Mouse (Mus musculus) neural tube, embryonic 14.5 days (tissue): ENCODE measurements around the gene Tmed10. TPM values are rescaled to one million over a fixed set of nuclear protein-coding genes. Genes with fewer than 3 reads are reported as not detected.

Experiments
- ATAC-seq: fragments of 200-750 bp; cut with Nextera tagmentation; 2 replicates; pipeline ENCODE4 v1.8.0; 2017; ENCODE audit warnings: low read depth, mild to moderate bottlenecking, moderate TSS enrichment, moderate library complexity
- H3K27ac ChIP-seq: fragments of 300-500 bp; sonication (generic); 2 replicates; pipeline ENCODE4 v1.5.1; 2014; ENCODE audit warnings: low read depth, mild to moderate bottlenecking, control low read depth, low read length, moderate library complexity, mixed read lengths
- H3K27me3 ChIP-seq: fragments of 300-500 bp; sonication (generic); 2 replicates; pipeline ENCODE4 v1.6.1; 2014; ENCODE audit warnings: low read length; ENCODE audit not compliant: control insufficient read depth, insufficient read depth
- H3K36me3 ChIP-seq: fragments of 300-500 bp; sonication (generic); 2 replicates; pipeline ENCODE4 v1.6.1; 2014; ENCODE audit warnings: low read length, mixed read lengths; ENCODE audit not compliant: control insufficient read depth, insufficient read depth
- H3K4me1 ChIP-seq: fragments of 300-500 bp; sonication (generic); 2 replicates; pipeline ENCODE4 v1.6.1; 2014; ENCODE audit warnings: low read length; ENCODE audit not compliant: control insufficient read depth, insufficient read depth
- H3K4me2 ChIP-seq: fragments of 300-500 bp; sonication (generic); 2 replicates; pipeline ENCODE4 v1.6.1; 2014; ENCODE audit warnings: mild to moderate bottlenecking, low read depth, low read length, control low read depth
- H3K4me3 ChIP-seq: fragments of 300-500 bp; sonication (generic); 2 replicates; pipeline ENCODE4 v1.5.1; 2014; ENCODE audit warnings: low read depth, low read length, control low read depth, mixed read lengths
- H3K9ac ChIP-seq: fragments of 300-500 bp; sonication (generic); replicated peaks from 2 replicates; pipeline ENCODE4 v1.6.1; 2014; ENCODE audit warnings: low read depth, mild to moderate bottlenecking, control low read depth, low read length, mixed read lengths
- H3K9me3 ChIP-seq: fragments of 300-500 bp; sonication (generic); 2 replicates; pipeline ENCODE4 v1.6.1; 2016; ENCODE audit warnings: low read length; ENCODE audit not compliant: control insufficient read depth
- WGBS: fragments of 180-500 bp; shearing (Covaris S2); extraction: QIAGEN DNeasy Blood & Tissue Kit; methylation state at CpG from one replicate; pipeline ENCODE4 v1.1.7; 2014; 5-methylcytosine and 5-hydroxymethylcytosine counted together
- polyA plus RNA-seq: library from polyadenylated mRNA; unstranded; fragments of >200 nt; fragmentation: Nextera tagmentation; extraction: Ambion mirVana; gene quantifications from 2 replicates; pipeline ENCODE4 v1.2.1, GENCODE M21; 2014

The Tmed10 gene
- polyA plus RNA-seq, 1 experiment from 2014 or later = 209 TPM

GRCm38 (mm10) chr12:85381570-85381969 is 6.9 kb upstream of the Tmed10 start:
- no peak overlapping the region for H3K27ac ChIP-seq
- no peaks in the 10 kb centered on the region for H3K4me1 ChIP-seq
- no peaks in the 10 kb centered on the region for H3K9me3 ChIP-seq
- 87% methylated on average over 6 of the region's 6 CpGs for WGBS
- H3K4me3 ChIP-seq = no peak overlapping the region
- ATAC-seq = no peak
- H3K9ac ChIP-seq = no peak overlapping the region
- no peak overlapping the region for H3K4me2 ChIP-seq
- no peaks in the 10 kb centered on the region for H3K36me3 ChIP-seq
- no peaks in the 10 kb centered on the region for H3K27me3 ChIP-seq

- no peak overlapping the region for H3K4me2 ChIP-seq
- ATAC-seq = no peak
- H3K27ac ChIP-seq = no peak overlapping the region
- no peaks in the 10 kb centered on the region for H3K9me3 ChIP-seq
- no peaks in the 10 kb centered on the region for H3K36me3 ChIP-seq
- no peak overlapping the region for H3K4me3 ChIP-seq
- H3K4me1 ChIP-seq = no peaks in the 10 kb centered on the region
- H3K9ac ChIP-seq = no peak overlapping the region
- H3K27me3 ChIP-seq = no peaks in the 10 kb centered on the region
- WGBS = 76% methylated on average over 7 of the region's 7 CpGs
Observed at GRCm38 (mm10) chr12:85380942-85381341, 6.3 kb upstream of the Tmed10 start.

- no peaks in the 10 kb centered on the region for H3K36me3 ChIP-seq
Observed at GRCm38 (mm10) chr12:85380308-85380707, 5.7 kb upstream of the Tmed10 start.

GRCm38 (mm10) chr12:85378271-85378670 is 3.6 kb upstream of the Tmed10 start:
- 87% methylated on average over 2 of the region's 2 CpGs for WGBS
- Histone ChIP-seq H3K9me3 (no peaks in the 10 kb centered on the region), H3K27me3 (no peaks in the 10 kb centered on the region), H3K27ac (no peak overlapping the region), H3K36me3 (no peaks in the 10 kb centered on the region), H3K9ac (no peak overlapping the region), H3K4me2 (no peak overlapping the region), H3K4me3 (no peak overlapping the region), H3K4me1 (peaks cover 5% of the 10 kb centered on the region)
- no peak for ATAC-seq

More at GRCm38 (mm10) chr12:85380308-85380707, 5.7 kb upstream of the Tmed10 start:
- Histone ChIP-seq H3K4me3 (no peak overlapping the region), H3K9me3 (no peaks in the 10 kb centered on the region), H3K27me3 (no peaks in the 10 kb centered on the region), H3K4me1 (no peaks in the 10 kb centered on the region), H3K9ac (no peak overlapping the region), H3K4me2 (no peak overlapping the region), H3K27ac (no peak overlapping the region)
- WGBS = 76% methylated on average over 1 of the region's 1 CpGs
- ATAC-seq = no peak

- Histone ChIP-seq H3K4me2 (peak overlapping the region; percentile 90), H3K27me3 (no peaks in the 10 kb centered on the region), H3K27ac (peak overlapping the region; percentile 83), H3K36me3 (no peaks in the 10 kb centered on the region), H3K4me3 (peak overlapping the region; percentile 85), H3K9me3 (no peaks in the 10 kb centered on the region), H3K9ac (peak overlapping the region; percentile 80), H3K4me1 (peaks cover 19% of the 10 kb centered on the region)
- ATAC-seq = peak; percentile 80
- 2% methylated on average over 44 of the region's 53 CpGs for WGBS
Observed at GRCm38 (mm10) chr12:85373591-85374560, 771 bp downstream of the Tmed10 start.

GRCm38 (mm10) chr12:85372068-85372665 is 2.5 kb downstream of the Tmed10 start:
- H3K27me3 ChIP-seq = no peaks in the 10 kb centered on the region
- H3K4me2 ChIP-seq = no peak overlapping the region
- no peaks in the 10 kb centered on the region for H3K9me3 ChIP-seq
- no peaks in the 10 kb centered on the region for H3K36me3 ChIP-seq
- H3K4me1 ChIP-seq = peaks cover 19% of the 10 kb centered on the region
- 63% methylated on average over 8 of the region's 8 CpGs for WGBS
- H3K4me3 ChIP-seq = no peak overlapping the region
- ATAC-seq = no peak
- no peak overlapping the region for H3K27ac ChIP-seq
- H3K9ac ChIP-seq = no peak overlapping the region

- WGBS = 87% methylated on average over 6 of the region's 6 CpGs
- no peaks in the 10 kb centered on the region for H3K36me3 ChIP-seq
- no peak overlapping the region for H3K27ac ChIP-seq
- no peaks in the 10 kb centered on the region for H3K27me3 ChIP-seq
- H3K4me3 ChIP-seq = no peak overlapping the region
- H3K4me2 ChIP-seq = no peak overlapping the region
- no peak for ATAC-seq
- peaks cover 19% of the 10 kb centered on the region for H3K4me1 ChIP-seq
- H3K9me3 ChIP-seq = no peaks in the 10 kb centered on the region
- H3K9ac ChIP-seq = no peak overlapping the region
Observed at GRCm38 (mm10) chr12:85368441-85369063, 6.1 kb downstream of the Tmed10 start.

- 54% methylated on average over 3 of the region's 3 CpGs for WGBS
- Histone ChIP-seq H3K27me3 (no peaks in the 10 kb centered on the region), H3K27ac (no peak overlapping the region), H3K4me1 (peaks cover 7% of the 10 kb centered on the region), H3K9me3 (no peaks in the 10 kb centered on the region), H3K4me3 (no peak overlapping the region), H3K9ac (no peak overlapping the region), H3K4me2 (no peak overlapping the region), H3K36me3 (no peaks in the 10 kb centered on the region)
- ATAC-seq = peak; percentile 77; the same call in 1 of the 2 replicates
Observed at GRCm38 (mm10) chr12:85366271-85366670, 8.4 kb downstream of the Tmed10 start.

GRCm38 (mm10) chr12:85362510-85362909 is 12.1 kb downstream of the Tmed10 start:
- 85% methylated on average over 4 of the region's 4 CpGs for WGBS
- Histone ChIP-seq H3K4me3 (no peak overlapping the region), H3K27ac (no peak overlapping the region), H3K9me3 (no peaks in the 10 kb centered on the region), H3K9ac (no peak overlapping the region), H3K27me3 (no peaks in the 10 kb centered on the region), H3K4me2 (no peak overlapping the region), H3K36me3 (no peaks in the 10 kb centered on the region), H3K4me1 (peaks cover 4% of the 10 kb centered on the region)
- ATAC-seq = no peak
